Mouse (Mus musculus): ENCODE measurements around the gene Cbwd1. TPM values are rescaled to one million over a fixed set of nuclear protein-coding genes. Genes with fewer than 3 reads are reported as not detected.

The Cbwd1 gene
- total RNA-seq (2015; ENCODE audit: low replicate concordance) (1.5 and 14.4 TPM in 2 replicates), total RNA-seq (2017; ENCODE audit: low replicate concordance) (6.2 and 12.4 TPM in 2 replicates)

DNA sequence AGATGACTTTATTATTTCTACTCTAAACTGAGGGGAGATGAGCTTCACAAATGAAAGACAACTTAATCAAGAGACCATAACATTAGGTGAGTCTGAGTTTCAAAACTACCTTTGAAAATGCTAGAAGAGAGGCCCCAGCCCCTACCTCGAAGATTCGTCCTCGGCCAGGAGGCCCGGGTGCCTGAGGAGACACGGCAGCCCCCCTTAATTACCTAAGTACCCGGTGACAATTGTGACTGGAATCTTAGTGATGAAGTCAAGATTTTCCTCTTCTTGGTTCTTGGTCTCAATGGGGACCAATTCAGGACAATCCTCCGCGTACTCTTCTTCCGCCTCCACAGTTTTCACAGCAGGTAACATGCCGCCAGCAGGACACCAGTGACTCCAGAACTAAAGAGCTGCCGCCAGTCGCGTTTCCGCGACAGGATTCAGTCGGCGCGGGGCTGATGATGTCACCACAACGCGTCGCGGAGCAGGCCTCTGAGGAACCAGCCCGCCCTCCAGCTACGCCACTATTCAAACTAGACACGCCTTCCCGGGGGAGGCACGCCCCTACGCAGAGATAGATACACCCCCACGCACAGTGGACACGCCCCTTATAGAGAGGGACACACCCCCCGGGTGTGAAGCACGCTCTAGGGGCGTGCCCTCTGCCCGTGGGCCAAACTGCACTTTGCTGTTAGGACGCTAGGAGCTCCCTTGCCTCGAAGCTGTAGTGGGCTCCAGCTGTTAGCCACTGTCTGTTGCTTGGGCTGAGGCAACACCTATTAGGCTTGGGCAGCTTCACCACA lies at the start of gene Cbwd1:
Gene Cbwd1 (minus strand): TSS at position 439 of the 791 bp plus-strand sequence.
- ATAC-seq (replicated peaks; ENCODE audit: low FRiP score, poor library complexity, severe bottlenecking), result peak; percentile 98

DNA sequence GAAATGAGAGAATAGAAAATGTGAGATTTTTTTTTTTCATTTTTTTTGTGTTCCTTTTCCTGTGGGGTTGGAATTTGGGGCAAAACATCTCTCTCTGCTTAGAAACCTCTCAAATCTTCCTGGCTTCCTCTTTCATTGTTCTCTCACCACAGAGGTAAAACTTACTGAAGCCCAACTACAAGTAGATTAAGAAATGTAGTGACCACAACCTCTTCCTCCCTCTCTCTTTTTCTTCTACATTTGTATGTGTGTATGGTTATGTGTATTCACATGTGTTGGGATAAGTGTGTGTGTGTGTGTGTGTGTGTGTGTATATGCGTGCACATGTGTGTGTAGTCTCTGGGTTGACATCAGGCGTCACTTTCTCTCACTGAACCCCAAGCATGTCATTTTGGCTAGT lies 47.1 kb upstream of the Cbwd1 start:
- ATAC-seq (replicated peaks; ENCODE audit: low FRiP score, poor library complexity, severe bottlenecking), result no peak

DNA sequence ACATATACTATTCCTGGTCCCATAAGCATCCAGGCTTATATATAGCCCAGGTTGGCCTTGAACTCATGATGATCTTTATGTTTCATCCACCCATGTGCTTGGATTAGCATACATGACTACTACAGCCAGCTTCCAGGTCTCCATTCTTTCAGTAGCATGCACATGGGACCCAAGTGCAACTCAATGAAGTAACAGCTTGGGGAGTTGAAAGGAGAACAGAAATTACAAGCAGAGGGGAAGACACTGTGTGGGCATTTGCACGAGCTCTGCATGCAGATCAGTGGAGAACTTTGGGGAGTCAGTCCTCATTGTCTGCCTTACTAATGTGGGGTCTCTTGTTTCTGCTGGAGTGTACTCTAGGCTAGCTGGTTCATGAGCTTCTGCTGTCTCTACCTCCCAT lies 45.3 kb upstream of the Cbwd1 start:
- ATAC-seq (replicated peaks; ENCODE audit: low FRiP score, poor library complexity, severe bottlenecking), result no peak

DNA sequence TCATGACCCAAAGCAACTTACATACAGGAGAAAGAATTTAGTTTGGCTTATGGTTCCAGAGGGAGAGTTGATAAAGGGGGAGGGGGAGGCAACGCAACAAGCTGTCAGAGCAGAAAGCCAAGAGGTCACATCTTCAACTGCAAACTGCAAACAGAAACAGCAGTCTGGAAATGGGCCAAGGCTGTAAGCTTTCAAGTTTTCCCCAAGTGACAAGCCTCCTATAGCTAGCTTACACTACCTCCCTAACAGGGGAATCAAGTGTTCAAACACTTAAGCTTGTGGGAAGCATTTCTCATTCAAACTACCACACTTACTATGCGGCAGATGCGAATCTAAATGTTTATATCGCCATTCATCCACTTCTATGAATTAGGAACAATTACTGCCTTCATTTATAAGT lies 42.4 kb upstream of the Cbwd1 start:
- no peak for ATAC-seq (replicated peaks; ENCODE audit: low FRiP score, poor library complexity, severe bottlenecking)

DNA sequence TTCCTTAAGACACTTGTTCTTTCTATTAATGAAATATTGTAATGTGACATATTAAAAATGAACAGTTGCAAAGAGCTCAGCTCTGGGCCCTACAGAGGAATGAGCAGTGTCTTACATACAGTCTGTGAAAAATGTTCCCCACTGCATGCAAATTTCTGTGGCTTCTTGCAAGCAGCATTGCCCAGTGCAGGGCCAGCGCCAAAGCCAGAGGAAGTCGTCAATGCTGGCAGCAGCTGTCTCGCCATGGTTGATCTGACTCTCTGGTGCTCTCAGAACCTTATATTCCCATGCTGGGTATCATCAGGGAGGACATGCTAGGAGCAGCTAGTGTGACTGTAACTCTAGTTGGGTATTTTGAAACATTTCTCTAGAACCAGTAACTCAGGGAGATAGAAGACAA lies 41.4 kb upstream of the Cbwd1 start:
- no peak for ATAC-seq (replicated peaks; ENCODE audit: low FRiP score, poor library complexity, severe bottlenecking)

DNA sequence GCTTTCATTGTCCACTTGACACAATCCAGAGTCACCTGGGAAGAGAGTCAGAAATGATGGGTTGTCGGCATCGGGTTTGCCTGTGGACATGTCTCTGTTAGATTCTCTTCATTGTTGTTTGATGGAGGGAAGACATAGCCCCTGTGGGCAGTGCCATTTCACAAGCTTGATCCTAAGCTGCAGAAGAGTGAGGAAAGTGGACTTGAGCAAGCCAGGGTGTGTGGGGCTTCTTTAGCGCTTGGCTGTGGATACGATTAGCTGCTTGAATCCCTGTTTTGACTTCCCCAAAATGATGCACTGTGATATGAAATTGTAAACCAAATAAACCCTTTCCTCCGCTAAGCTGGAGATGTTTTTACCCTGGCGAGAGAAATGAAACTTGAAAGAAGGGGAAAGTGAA lies 40.6 kb upstream of the Cbwd1 start:
- ATAC-seq (replicated peaks; ENCODE audit: low FRiP score, poor library complexity, severe bottlenecking), result no peak

DNA sequence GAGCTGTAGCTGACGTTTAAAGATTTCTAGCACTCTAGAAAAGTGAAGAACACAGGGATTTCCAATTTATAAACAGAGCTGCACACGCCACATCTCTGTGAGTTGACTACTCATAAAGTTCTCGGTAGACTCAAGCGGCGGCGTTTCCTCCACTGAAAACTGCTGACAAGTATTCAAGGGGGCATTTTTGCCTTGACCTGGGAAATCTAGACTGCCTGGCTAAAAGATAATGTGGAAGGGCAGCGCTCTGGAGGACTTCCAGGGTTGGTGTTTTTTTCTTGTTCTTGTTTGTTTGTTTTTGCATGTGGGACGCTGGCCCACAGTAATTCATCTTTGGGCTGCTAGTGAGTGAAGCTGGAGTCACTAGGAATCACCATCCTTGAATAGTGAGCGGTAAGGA lies 38.7 kb upstream of the Cbwd1 start:
- no peak for ATAC-seq (replicated peaks; ENCODE audit: low FRiP score, poor library complexity, severe bottlenecking)

DNA sequence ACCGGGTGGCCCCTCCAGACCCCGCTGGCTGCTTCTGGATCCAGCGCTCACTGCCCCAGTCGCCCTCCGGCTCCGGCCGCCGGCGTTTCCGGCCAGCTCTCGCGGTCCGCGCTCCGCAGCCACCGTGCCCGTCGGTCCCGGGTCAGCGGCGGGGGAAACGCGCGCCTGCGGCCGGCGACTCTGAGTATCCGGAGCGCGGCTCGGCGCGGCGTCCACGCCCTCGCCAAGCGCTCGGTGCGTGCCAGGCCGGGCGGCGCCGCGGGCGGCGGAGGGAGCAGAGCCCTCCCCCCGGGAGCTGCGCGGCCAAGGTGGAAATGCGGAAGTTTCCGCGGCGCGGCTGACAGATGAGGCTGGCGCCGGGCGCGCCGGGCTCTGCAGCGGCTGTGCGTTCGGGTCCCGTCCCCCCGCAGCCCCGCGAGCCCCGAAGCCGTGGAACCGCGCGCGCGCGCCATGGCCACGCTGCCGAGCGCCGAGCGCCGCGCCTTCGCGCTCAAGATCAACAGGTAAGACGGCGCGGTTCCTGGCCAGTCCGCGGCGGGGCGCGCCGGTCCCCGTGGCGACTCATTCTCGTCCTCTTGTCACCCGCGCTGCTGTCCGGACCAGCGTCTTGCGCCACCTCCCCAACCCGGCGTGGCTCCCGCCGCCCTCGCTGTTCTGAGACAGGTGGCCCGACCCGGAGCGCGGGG lies 37.9 kb upstream of the Cbwd1 start, which contains the start of gene Dock8:
Gene Dock8 (plus strand): TSS at position 334 of the 686 bp plus-strand sequence.
- peak; percentile 74 for ATAC-seq (replicated peaks; ENCODE audit: low FRiP score, poor library complexity, severe bottlenecking)

DNA sequence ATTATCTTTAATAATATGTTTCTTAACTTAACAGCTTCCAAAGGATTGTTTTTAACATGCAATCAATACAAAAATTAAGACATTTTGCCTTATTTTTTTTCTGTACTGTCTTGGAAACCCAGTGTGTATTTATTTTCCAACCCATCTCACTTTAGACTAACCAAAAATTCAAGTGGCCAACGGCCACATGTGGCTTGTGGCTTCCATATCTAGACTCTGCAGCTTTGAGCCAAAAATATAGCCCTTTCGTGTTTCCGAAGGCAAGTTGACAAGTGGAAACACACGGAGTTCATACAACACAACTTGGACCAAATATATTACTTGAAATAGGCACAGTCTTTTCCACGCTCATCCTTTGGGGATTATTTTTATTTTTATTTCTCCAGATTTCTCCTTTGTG lies 37.2 kb upstream of the Cbwd1 start:
- no peak for ATAC-seq (replicated peaks; ENCODE audit: low FRiP score, poor library complexity, severe bottlenecking)

DNA sequence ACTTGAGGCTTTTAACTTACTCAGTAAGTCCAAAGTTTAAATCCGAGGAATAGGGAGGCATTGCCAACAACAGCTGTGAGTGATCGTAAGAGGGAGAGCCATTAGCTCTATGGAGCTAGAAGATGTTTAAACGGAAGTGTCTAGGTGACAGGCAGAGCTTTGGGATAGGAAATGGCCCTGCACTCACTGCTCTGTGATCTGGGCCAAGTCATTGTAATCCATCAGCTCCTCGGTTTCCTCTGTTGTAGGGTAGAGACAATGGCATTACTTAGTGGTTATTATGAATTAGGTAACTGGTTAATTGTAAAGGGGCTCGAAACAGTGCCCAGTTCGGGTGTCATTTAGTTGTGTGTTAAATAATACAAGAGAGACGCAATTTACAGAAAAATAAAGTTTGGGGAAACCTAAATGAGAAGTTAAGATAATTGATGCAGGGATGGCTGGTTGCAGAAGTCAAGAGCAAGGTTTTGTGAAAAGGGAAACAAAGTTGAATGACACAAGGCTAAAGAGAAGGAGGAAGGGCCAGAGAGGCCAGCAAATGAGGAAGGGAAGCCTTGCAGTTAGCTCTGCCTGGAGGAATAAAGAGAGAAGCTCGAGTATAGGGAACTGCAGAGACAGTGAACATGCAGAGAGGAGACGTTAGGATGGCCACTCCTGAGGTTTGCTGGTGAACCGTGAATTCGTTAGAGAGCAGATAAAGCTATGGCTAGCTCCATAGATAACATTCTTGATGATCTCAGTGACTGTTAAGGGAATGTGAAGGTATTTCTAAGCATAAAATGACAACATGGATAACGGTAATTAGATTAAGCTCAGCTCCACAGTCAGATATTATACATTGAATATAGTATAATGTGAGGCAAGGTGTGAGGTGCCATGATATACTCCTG lies 35.6 kb upstream of the Cbwd1 start:
- no peak for ATAC-seq (replicated peaks; ENCODE audit: low FRiP score, poor library complexity, severe bottlenecking)

DNA sequence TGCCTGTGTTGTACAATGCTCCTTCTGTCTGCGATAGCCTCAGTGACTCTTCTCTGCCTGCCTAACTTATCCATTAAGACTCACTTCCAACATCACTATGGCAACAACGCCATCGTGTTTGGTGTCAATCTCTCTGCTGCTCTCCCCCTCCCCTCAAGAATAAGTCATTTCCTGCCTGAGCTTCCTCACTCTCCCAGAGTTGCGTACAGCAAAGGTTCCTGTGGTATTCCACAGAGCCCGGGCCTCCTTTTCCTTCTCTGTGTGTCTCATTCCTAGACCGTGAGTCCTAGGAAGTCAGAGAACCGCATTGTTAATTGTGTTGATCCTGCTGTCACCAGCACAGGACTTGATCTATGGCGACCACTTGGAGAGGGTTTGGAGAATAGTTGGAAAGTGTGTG lies 33.5 kb upstream of the Cbwd1 start:
- no peak for ATAC-seq (replicated peaks; ENCODE audit: low FRiP score, poor library complexity, severe bottlenecking)

DNA sequence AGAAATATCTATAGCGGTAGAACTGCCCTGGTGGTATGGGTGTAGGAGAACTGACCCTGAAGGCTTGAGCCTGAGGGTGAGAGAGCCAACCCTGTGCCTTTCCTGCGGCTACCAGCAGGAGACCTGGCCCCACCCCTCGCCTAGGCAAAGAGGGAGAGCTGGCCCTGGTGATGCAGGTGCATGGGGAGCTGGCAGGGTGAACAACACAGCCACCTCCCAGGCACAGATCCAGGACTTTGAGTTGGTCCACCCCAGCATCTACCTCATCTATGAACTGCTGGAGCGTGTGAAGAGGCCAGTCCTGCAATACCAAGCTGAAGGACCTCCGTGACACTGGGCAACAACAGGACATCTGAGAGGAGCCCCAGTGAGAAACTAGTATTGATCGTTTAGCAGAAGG lies 32.1 kb upstream of the Cbwd1 start:
- no peak for ATAC-seq (replicated peaks; ENCODE audit: low FRiP score, poor library complexity, severe bottlenecking)

DNA sequence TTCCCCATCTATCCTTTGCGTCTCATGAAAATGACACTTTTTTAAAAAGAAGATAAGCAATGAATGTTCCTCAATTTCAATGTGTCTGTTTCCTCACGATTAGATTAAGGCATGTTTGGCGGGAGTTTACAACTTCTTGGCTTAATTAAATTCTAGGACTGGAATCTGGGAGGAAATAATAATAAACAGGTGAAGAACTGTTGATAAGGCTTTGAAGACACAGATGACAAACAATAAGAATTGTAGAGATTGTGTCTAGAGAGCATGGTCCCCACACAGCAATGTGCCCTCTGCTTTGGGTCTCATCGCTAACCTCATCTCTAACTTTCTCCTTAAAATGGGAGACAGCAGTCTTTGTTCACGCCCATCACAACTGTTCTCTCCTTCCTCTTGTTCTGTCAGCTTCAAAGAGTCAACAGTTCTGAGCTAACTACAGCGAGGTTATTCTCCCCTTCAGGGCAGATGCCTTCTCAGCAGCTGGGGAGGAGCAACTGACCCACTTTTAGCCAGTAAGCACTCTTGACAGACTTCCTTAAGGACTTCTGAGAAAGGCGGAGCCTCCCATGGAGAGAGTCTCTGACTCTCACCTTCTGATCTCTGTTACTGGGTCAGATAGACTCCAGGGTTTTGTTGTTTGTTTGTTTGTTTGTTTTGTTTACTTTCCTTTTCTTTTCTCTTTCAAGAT lies 28.9 kb upstream of the Cbwd1 start:
- ATAC-seq (replicated peaks; ENCODE audit: low FRiP score, poor library complexity, severe bottlenecking), result peak; percentile 51; the same call in 1 of the 2 replicates

DNA sequence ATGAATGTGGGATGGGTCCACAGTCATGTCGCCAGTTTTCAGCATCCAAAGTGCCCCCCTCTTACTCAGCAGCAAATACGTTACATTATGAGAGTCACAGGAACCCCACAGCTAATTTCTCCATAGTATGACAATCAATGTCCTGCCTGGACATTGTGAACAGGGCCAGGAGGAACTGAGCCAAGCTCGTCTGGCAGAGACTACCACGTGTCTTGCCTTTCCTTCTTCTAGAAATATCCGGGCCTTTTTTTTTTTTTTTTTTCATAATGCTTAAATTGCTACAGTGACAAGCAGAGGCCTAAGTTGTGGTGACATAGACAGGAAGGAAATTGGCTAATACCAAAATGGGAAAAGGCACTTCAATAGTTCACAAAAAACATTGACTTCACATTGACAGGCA lies 27.4 kb upstream of the Cbwd1 start:
- ATAC-seq (replicated peaks; ENCODE audit: low FRiP score, poor library complexity, severe bottlenecking), result no peak

DNA sequence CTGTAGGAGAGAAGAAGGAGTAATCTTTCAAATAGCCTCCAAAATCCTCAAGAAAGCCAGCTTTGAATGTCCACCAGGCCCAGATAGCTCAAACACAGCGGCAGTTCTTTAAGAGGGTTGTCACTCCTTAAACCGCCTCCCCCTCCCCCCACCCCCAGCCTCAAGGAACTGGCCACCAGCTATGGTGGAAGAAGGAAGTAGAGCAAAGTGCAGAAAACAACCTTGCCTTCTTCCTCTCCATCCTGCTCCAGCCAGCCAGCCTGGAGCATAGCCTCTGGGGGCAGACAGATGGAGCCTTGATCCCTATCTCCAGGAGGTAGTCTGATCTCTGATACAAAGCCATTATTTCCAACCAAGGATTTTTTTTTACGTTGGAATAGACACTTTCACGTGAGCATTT lies 25.9 kb upstream of the Cbwd1 start:
- no peak for ATAC-seq (replicated peaks; ENCODE audit: low FRiP score, poor library complexity, severe bottlenecking)

DNA sequence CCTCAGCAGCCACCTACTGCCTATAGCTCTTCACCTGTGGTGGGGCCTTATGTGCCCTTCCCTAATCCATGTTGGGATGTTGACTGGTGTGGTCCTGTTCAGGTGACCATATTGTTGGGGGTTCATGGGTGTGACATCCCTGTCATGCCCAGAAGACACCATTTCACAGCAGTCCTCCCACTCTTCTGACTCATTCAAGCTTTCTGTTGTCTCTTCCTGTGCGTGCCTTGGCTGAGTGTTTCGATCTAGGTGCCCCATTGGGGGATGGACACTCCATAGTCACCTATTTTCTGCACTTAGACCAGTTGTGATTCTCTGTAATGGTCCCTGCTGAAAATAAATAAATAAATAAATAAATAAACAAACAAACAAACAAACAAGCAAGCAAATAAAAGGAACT lies 23.6 kb upstream of the Cbwd1 start:
- no peak for ATAC-seq (replicated peaks; ENCODE audit: low FRiP score, poor library complexity, severe bottlenecking)

DNA sequence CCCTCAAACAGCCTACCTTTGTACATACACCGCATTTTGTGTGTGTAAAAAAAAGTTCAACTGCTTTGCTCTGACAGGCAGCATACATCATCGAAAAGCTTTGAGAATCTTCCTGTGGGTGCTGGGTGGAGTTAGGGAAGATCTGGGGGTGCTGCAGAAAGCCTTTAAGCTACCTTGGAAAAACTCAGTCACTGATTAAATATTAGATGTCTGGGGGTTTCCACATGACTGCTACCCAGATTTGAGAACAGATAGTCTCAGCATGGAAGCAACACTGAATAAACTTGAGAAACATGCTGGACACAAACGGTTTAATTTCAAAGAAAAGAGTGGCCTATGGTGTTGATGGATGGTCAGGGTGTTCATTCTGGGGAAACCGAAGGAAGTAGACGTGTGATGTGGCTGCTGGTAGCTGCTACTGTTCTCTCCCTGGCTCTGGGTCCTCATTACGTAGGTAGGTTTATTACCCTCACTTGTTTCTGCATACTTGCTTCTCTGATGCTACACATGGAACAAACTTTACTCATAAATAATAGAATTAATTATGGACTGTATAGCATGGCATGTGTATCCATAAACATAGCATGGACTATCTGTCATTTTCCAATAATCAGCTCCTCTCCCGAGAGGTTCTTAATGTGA lies 22.6 kb upstream of the Cbwd1 start:
- ATAC-seq (replicated peaks; ENCODE audit: low FRiP score, poor library complexity, severe bottlenecking), result no peak

DNA sequence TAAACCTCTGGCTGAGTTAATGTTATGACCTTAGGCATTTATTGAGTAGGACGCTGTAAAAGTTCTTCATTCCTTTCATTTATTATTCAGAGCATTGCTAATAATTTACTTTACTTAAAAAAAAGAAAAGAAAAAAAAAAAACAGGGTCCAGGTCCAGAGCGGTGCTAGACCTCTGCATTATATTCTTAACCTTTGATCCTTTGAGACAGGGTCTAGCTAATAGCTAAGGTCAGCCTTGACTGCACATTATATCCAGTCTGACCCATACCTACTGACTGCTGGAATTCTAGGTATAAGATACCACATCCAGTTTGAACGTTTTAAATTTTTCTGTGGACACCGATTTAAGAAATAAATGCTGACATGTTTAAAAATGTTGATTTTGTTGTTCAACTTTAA lies 21.6 kb upstream of the Cbwd1 start:
- no peak for ATAC-seq (replicated peaks; ENCODE audit: low FRiP score, poor library complexity, severe bottlenecking)

DNA sequence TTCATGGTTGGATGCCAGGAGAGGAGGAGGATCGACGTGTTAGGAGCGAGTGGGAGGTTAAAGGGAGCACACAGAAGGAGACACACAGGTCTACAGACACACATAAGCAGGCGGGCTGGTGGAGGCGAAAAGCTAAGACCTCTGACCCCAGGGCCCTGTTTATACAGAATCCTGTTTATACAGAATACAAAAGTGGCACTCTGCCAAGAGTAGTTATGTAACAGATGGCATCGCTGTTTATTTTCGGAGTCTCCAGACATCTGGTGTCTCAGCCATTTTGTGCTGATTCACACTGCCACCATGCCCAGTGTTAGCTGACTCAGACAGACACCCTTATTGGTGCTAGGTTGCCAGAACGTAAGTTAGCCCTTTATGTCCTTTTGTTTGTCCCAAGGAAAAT lies 19.9 kb upstream of the Cbwd1 start:
- ATAC-seq (replicated peaks; ENCODE audit: low FRiP score, poor library complexity, severe bottlenecking), result 0 out of 2 replicates have a peak, but pooled peaks have one; percentile 49

Data from erythroblast, adult 5-6 weeks (primary cell).